Mouse (Mus musculus) T-helper 1 cell (primary cell): ENCODE data around the gene Cc2d2b.

Experiments
- in situ Hi-C: fragments of 300-600 bp; cut with MboI, MseI; formaldehyde crosslinking; loops from one replicate; pipeline ENCODE4 v1.15.1; 2025; ENCODE audit warnings: high pct_unique_total_duplicates

Gene Cc2d2b

GRCm38 (mm10) chr19:40831416-40832201, 83.1 kb downstream of the Cc2d2b start:
- in situ Hi-C loops, result no loop called here

- in situ Hi-C loops, result no loop called here
Observed at GRCm38 (mm10) chr19:40832361-40832760, 83.8 kb downstream of the Cc2d2b start.

- in situ Hi-C loops, result no loop called here
Observed at GRCm38 (mm10) chr19:40834436-40834835, 85.9 kb downstream of the Cc2d2b start.

GRCm38 (mm10) chr19:40838205-40838604, 89.7 kb downstream of the Cc2d2b start:
- in situ Hi-C loops, result loop anchor here (5.0 kb wide), 1 partner anchor 76 kb away; no protein-coding TSS in a partner anchor

- in situ Hi-C loops, result no loop called here
Observed at GRCm38 (mm10) chr19:40840303-40840702, 91.8 kb downstream of the Cc2d2b start.

GRCm38 (mm10) chr19:40841083-40841482, 92.5 kb downstream of the Cc2d2b start:
- in situ Hi-C loops, result no loop called here

GRCm38 (mm10) chr19:40841593-40841992, 93.0 kb downstream of the Cc2d2b start:
- in situ Hi-C loops, result no loop called here

GRCm38 (mm10) chr19:40844731-40845130, 96.2 kb downstream of the Cc2d2b start:
- in situ Hi-C loops, result no loop called here

GRCm38 (mm10) chr19:40849391-40849790, 100.8 kb downstream of the Cc2d2b start:
- in situ Hi-C loops, result no loop called here

GRCm38 (mm10) chr19:40859555-40859954, 111.0 kb downstream of the Cc2d2b start:
- in situ Hi-C loops, result loop anchor here (10.0 kb wide), 1 partner anchor 975 kb away; no protein-coding TSS in a partner anchor

GRCm38 (mm10) chr19:40868284-40868683, 119.7 kb downstream of the Cc2d2b start:
- in situ Hi-C loops, result no loop called here

GRCm38 (mm10) chr19:40869425-40870105, 121.0 kb downstream of the Cc2d2b start:
- in situ Hi-C loops, result no loop called here

- in situ Hi-C loops, result no loop called here
Observed at GRCm38 (mm10) chr19:40872955-40873665, 124.6 kb downstream of the Cc2d2b start.
